Mouse (Mus musculus) ES-E14 (cell line): ENCODE results near the gene Lgi1. TPM values are rescaled to one million over a fixed set of nuclear protein-coding genes. Genes with fewer than 3 reads are reported as not detected.

Experiments used
- DNase-seq: peaks from one replicate; pipeline ENCODE4 v3.0.0-alpha.2; 2013; ENCODE audit warnings: low read depth, low spot score
- H3K27ac ChIP-seq: 2 replicates; pipeline ENCODE4 v1.5.1; 2012; ENCODE audit warnings: low read depth, mild to moderate bottlenecking, low read length, moderate library complexity, mixed read lengths; ENCODE audit not compliant: poor library complexity, insufficient read depth, severe bottlenecking
- H3K36me3 ChIP-seq: 2 replicates; pipeline ENCODE4 v1.6.1; 2012; ENCODE audit warnings: mild to moderate bottlenecking, low read length, moderate library complexity, mixed read lengths; ENCODE audit not compliant: control insufficient read depth, poor library complexity, insufficient read depth, severe bottlenecking
- H3K4me1 ChIP-seq, 2 experiments: fragments of 150-350 bp in 1 of 2; sonication (generic) in 1 of 2; 2 replicates each; pipeline ENCODE4 v1.6.1; 2012; ENCODE audit warnings: low read length in 2 of 2, mild to moderate bottlenecking in 1 of 2, mixed read lengths in 1 of 2; ENCODE audit not compliant: control insufficient read depth in 2 of 2, insufficient read depth in 2 of 2, poor library complexity in 1 of 2
- H3K4me3 ChIP-seq, 2 experiments: fragments of 150-350 bp in 1 of 2; sonication (generic) in 1 of 2; 2 replicates each; pipeline ENCODE4 v1.5.1; 2012; ENCODE audit warnings: low read length in 2 of 2, low read depth in 1 of 2, mild to moderate bottlenecking in 1 of 2, mixed read lengths in 1 of 2; ENCODE audit not compliant: insufficient read depth in 1 of 2, poor library complexity in 1 of 2, severe bottlenecking in 1 of 2
- H3K9ac ChIP-seq: 2 replicates; pipeline ENCODE4 v1.6.1; 2012; ENCODE audit warnings: low read depth, mild to moderate bottlenecking, low read length, mixed read lengths; ENCODE audit not compliant: poor library complexity, insufficient read depth, severe bottlenecking
- H3K9me3 ChIP-seq: fragments of 150-350 bp; sonication (generic); 2 replicates; pipeline ENCODE4 v1.6.1; 2012; ENCODE audit warnings: low read depth, mild to moderate bottlenecking, low read length; ENCODE audit not compliant: control insufficient read depth, insufficient read depth
- CHD2 ChIP-seq: IDR thresholded peaks from 2 replicates; pipeline ENCODE4 v1.6.1; 2014; ENCODE audit warnings: mild to moderate bottlenecking, low read depth, low read length, inconsistent platforms
- HCFC1 ChIP-seq: IDR thresholded peaks from 2 replicates; pipeline ENCODE4 v1.6.1; 2012; ENCODE audit warnings: low read length, inconsistent platforms, borderline replicate concordance; ENCODE audit not compliant: insufficient read depth
- MAFK ChIP-seq: IDR thresholded peaks from 2 replicates; pipeline ENCODE4 v1.6.1; 2014; ENCODE audit warnings: mild to moderate bottlenecking, low read depth, low read length, inconsistent platforms; ENCODE audit not compliant: insufficient read depth
- ZC3H11A ChIP-seq: IDR thresholded peaks from 2 replicates; pipeline ENCODE4 v1.6.1; 2012; ENCODE audit warnings: low read depth, mild to moderate bottlenecking, inconsistent platforms, low read length, borderline replicate concordance
- ZNF384 ChIP-seq: IDR thresholded peaks from 2 replicates; pipeline ENCODE4 v1.6.1; 2012; ENCODE audit warnings: low read depth, low read length, inconsistent platforms
- in situ Hi-C, 2 experiments: fragments of 600-800 bp; cut with MboI; formaldehyde crosslinking; loops; one replicate each; pipeline ENCODE4 v1.15.1; 2025; ENCODE audit warnings: low sequenced_read_pairs in 2 of 2, inconsistent platforms in 1 of 2; ENCODE audit not compliant: unreplicated experiment in 2 of 2
- total RNA-seq: library from RNA; depleted of rRNA; stranded (reverse); fragments of 300-350 nt; gene quantifications from 2 replicates; pipeline ENCODE4 v1.2.3, GENCODE M21; 2012

The Lgi1 gene
- total RNA-seq, 1 experiment = 0.18 TPM

- in situ Hi-C loops = no loop called here
- Histone ChIP-seq H3K9ac (no peak overlapping the region), H3K4me1 (peaks cover 2 to 3% of the 10 kb centered on the region in 2 experiments; a peak in 1 of 4 replicates), H3K4me3 (no peak overlapping the region), H3K9me3 (no peaks in the 10 kb centered on the region), H3K36me3 (no peaks in the 10 kb centered on the region), H3K27ac (no peak overlapping the region)
- TF ChIP-seq ZC3H11A (no peak), CHD2 (no peak), ZNF384 (no peak), MAFK (no peak), HCFC1 (peak; percentile 91)
- DNase-seq = no peak
Measured at GRCm38 (mm10) chr19:38258651-38259065, 5.7 kb upstream of the Lgi1 start.

DNA sequence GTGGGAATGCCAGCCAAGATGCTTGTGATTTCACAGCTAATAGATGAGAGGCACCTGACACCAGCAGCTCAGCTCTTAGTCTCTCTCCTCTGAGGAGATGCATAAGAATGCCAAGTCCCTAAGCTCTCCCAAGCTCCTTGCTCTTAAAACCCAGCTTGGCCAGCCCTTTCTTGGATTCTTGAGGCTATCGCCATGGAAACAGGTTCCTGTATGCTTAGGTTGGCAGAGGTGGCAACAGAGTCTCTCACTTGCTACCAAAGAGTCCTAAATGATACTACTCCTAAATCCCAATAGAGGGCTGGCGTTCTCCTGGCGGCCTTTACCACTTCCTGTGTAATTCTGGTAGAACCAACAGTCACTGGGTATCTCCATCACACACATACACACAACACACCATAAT lies 4.9 kb upstream of the Lgi1 start:
- DNase-seq = no peak
- Histone ChIP-seq H3K9ac (no peak overlapping the region), H3K27ac (no peak overlapping the region), H3K4me1 (peaks cover 2 to 3% of the 10 kb centered on the region in 2 experiments; a peak in 1 of 4 replicates), H3K4me3 (no peak overlapping the region), H3K36me3 (no peaks in the 10 kb centered on the region), H3K9me3 (no peaks in the 10 kb centered on the region)
- in situ Hi-C loops = no loop called here
- TF ChIP-seq MAFK (no peak), HCFC1 (no peak), ZC3H11A (no peak), CHD2 (no peak), ZNF384 (no peak)

DNA sequence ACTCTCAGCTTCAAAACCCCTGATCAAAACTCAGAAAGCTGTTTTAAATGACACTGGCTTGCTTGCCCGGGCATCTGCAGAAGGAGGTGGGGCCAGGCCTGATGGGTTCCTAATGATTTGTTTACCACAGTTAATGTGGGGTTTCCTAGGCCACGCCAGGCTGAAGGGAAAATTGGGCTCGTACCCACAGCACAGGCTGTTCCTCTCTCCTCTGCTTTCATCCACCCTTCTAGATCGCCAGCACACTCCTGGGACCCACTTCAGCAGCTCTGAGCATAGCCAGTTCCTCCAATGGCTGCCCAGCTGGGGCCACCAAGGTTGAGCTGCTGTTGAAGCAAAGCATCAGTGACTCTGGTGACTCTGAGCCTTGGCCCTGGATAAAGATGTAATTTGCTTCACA lies 4.0 kb upstream of the Lgi1 start:
- in situ Hi-C loops = no loop called here
- H3K4me3 ChIP-seq = no peak overlapping the region
- no peak for DNase-seq
- H3K36me3 ChIP-seq = no peaks in the 10 kb centered on the region
- no peak for TF ChIP-seq MAFK
- TF ChIP-seq ZNF384 = no peak
- TF ChIP-seq HCFC1 = no peak
- no peak for TF ChIP-seq ZC3H11A
- TF ChIP-seq CHD2 = no peak
- H3K9ac ChIP-seq = no peak overlapping the region
- H3K4me1 ChIP-seq = peaks cover 2 to 5% of the 10 kb centered on the region in 2 experiments; a peak in 1 of 4 replicates
- no peak overlapping the region for H3K27ac ChIP-seq
- no peaks in the 10 kb centered on the region for H3K9me3 ChIP-seq

DNA sequence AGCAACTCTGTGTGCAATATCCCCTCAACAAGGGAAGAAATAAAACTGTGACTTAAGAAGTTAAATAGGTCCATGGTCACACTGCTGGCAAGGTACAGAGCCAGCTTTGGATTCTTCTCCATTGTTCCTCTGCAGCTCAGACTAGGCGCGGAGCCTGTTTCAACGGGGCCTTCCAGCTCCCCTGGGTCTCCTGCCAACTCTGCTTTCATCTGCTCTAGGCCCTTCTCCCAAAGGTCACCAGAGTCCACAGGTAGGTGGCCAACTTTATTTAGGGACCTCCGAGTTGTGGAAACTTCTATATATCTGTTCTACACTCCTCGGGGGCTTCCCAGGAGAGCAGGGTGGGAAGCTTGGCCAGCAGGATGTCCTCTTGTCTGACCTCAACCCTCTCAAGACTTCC lies 3.0 kb upstream of the Lgi1 start:
- Histone ChIP-seq H3K4me3 (no peak overlapping the region), H3K36me3 (no peaks in the 10 kb centered on the region), H3K4me1 (peaks cover 2 to 5% of the 10 kb centered on the region in 2 experiments; a peak in 1 of 4 replicates), H3K9me3 (no peaks in the 10 kb centered on the region), H3K9ac (no peak overlapping the region), H3K27ac (no peak overlapping the region)
- no peak for TF ChIP-seq ZNF384
- no peak for TF ChIP-seq HCFC1
- no peak for TF ChIP-seq CHD2
- no peak for TF ChIP-seq ZC3H11A
- TF ChIP-seq MAFK = no peak
- in situ Hi-C loops = no loop called here
- DNase-seq = no peak
